Mouse (Mus musculus): ENCODE results near the gene Zbtb33.

DNA sequence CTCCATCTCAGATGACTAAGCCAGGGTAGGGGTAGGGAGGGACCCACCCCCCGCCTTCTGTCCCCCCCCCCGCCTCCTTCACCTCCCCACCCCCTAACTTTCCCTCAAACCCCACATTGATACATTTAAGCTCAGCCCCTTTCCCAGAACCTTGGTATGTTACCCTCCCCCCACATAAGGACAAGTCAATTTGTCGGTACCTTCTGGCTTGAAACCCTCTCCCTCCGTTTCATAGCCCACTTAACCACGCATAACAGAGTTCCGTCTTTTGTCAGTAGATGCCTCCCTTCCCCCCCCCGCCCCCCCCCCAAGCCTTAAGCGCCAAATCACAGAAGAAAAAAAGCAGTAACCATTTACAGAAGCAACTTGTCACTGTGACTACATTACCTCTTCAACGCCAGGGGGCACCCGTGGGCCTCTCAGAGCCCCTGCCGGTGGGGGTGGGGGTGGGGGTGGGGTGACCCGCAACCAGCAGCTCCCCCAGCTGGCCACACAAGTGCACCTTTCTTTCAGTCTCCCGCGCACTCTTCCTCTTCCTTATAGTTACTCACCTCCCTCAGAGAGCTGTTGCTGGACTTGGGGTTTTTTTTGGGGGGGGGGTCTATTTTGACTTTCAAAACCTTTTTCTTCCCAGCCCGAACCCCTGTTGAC, 7.9 kb upstream of the Zbtb33 start:
- TF ChIP-seq POLR2A (IDR thresholded peaks at IDR 0.05; ENCODE audit: insufficient read length, low read depth) (no peak), TCF3 (IDR thresholded peaks at IDR 0.05; ENCODE audit: insufficient read length, low read depth) (no peak), USF1 (IDR thresholded peaks at IDR 0.05; ENCODE audit: low read depth) (no peak), MAX (IDR thresholded peaks at IDR 0.05; ENCODE audit: low read depth) (no peak), MYOG (IDR thresholded peaks at IDR 0.05; ENCODE audit: control insufficient read depth in 1 of 3, insufficient read depth in 1 of 3, insufficient read length in 2 of 3, low read depth in 2 of 3) (no peak), REST (IDR thresholded peaks at IDR 0.05; ENCODE audit: insufficient read depth, insufficient read length) (no peak), E2F4 (IDR thresholded peaks at IDR 0.05; ENCODE audit: insufficient read depth) (no peak), SRF (IDR thresholded peaks at IDR 0.05; ENCODE audit: control insufficient read depth, insufficient read length, low read depth) (no peak), POLR2AphosphoS2 (IDR thresholded peaks at IDR 0.05; ENCODE audit: insufficient read length, low read depth) (no peak)
